Mouse (Mus musculus): Measurements from ENCODE around the gene Acox1. TPM values are rescaled to one million over a fixed set of nuclear protein-coding genes. Genes with fewer than 3 reads are reported as not detected.

Acox1 gene
- polyA plus RNA-seq, 1 experiment: 265 TPM

DNA sequence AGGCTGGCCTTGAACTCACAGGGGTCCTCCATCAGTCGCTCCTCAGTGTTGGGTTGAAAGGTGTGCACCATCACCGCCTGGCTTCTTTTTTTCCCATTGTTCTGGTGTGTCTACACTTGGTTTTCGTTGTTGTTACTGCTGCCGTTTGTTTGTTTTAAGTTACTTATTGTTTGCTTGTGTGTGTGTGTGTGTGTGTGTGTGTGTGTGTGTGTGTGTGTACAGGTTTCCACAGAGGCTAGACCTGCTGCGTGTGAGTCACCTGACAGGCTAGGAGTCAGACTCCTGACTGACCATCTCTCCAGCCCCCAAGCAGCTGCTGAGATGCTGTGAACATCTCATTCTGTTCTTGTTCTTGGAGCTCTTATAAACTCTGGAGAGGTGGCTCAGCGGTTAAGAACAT lies 14.0 kb upstream of the Acox1 start:
- WGBS: 95% methylated on average over 6 of the region's 6 CpGs
- H3K27ac ChIP-seq (ENCODE audit: insufficient read depth, low read depth, low read length): no peak overlapping the region
- H3K27me3 ChIP-seq (replicated peaks; ENCODE audit: control insufficient read depth, insufficient read depth, low read length): no peaks in the 10 kb centered on the region
- no peaks in the 10 kb centered on the region for H3K36me3 ChIP-seq (ENCODE audit: control insufficient read depth, insufficient read depth, low read length)
- DNase-seq: no peak
- no peak overlapping the region for H3K4me3 ChIP-seq (ENCODE audit: insufficient read depth, low read depth, low read length)
- TF ChIP-seq CTCF (conservative IDR thresholded peaks at IDR 0.05; ENCODE audit: insufficient read depth, insufficient read length, low read depth, low read length): no peak
- no peak for TF ChIP-seq POLR2A (IDR thresholded peaks at IDR 0.05; ENCODE audit: low read depth, low read length)
- H3K4me1 ChIP-seq (ENCODE audit: control insufficient read depth, insufficient read depth, low read length): peaks cover 12% of the 10 kb centered on the region

DNA sequence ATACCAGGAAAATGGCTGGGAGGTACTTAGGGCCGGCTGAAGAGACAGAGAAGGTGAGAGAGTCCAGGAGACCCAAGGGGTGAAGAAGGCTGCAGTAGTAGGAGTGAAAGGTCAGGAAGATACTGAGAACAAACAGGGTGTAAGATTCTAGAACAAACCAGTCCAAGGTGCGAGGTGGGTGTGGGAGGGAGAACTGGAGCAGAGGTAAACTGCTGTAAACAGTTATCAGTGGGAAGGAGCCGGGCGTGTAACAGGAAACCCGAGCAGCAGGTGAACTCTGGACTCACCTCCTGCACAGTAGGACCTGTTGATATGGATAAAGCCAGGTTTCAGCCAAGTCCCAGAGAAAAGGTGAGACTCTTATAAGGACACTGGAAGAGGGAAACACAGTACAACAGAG lies 11.9 kb upstream of the Acox1 start:
- TF ChIP-seq POLR2A (IDR thresholded peaks at IDR 0.05; ENCODE audit: low read depth, low read length) (no peak), CTCF (conservative IDR thresholded peaks at IDR 0.05; ENCODE audit: insufficient read depth, insufficient read length, low read depth, low read length) (no peak)
- Histone ChIP-seq H3K36me3 (ENCODE audit: control insufficient read depth, insufficient read depth, low read length) (no peaks in the 10 kb centered on the region), H3K27ac (ENCODE audit: insufficient read depth, low read depth, low read length) (peak overlapping the region; percentile 66), H3K4me3 (ENCODE audit: insufficient read depth, low read depth, low read length) (no peak overlapping the region), H3K4me1 (ENCODE audit: control insufficient read depth, insufficient read depth, low read length) (peaks cover 10% of the 10 kb centered on the region), H3K27me3 (replicated peaks; ENCODE audit: control insufficient read depth, insufficient read depth, low read length) (no peaks in the 10 kb centered on the region)
- 46% methylated on average over 5 of the region's 5 CpGs for WGBS
- peak; percentile 77 for DNase-seq

DNA sequence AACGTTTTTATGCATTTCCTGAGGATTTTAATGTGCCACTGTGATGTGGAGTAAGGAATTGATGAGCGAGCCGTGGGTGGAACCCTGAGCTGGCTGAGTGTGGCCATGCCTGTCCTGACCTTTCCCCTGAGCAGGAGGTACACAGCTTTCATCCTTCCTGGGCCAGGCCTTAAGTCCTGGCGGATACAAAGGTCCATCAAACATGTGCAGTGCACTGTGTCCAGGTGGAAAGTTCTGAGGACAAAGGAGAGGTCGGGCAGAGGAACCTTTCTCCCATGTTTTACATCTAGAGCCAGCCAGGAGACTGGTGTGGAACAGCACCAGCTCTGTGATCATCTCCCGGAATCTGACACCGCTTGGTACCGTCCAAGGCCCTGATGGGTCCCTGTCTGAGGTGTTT lies 10.4 kb upstream of the Acox1 start:
- WGBS: 48% methylated on average over 8 of the region's 8 CpGs
- DNase-seq: peak; percentile 88

DNA sequence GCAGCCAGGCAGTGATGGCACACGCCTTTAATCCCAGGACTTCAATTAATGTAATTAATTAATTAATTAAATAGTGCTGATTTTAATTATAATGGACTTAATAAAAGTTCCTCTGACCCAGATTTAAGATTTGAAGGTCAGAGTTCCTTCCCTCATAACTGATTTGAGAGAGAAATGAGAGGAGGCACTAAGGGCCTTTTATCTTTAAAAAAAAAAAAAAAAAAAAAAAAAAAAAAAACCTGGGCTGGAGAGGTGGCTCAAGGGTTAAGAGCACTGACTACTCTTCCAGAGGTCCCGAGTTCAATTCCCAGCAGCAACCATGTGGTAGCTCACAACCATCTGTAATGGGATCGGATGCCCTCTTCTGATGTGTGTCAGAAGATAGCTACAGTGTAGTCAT lies 9.8 kb upstream of the Acox1 start:
- no peaks in the 10 kb centered on the region for H3K27me3 ChIP-seq (replicated peaks; ENCODE audit: control insufficient read depth, insufficient read depth, low read length)
- no peaks in the 10 kb centered on the region for H3K36me3 ChIP-seq (ENCODE audit: control insufficient read depth, insufficient read depth, low read length)
- H3K4me1 ChIP-seq (ENCODE audit: control insufficient read depth, insufficient read depth, low read length): peaks cover 10% of the 10 kb centered on the region
- H3K27ac ChIP-seq (ENCODE audit: insufficient read depth, low read depth, low read length): no peak overlapping the region; the same call in 1 of the 2 replicates
- 82% methylated on average over 3 of the region's 3 CpGs for WGBS
- no peak for DNase-seq
- H3K4me3 ChIP-seq (ENCODE audit: insufficient read depth, low read depth, low read length): no peak overlapping the region
- no peak for TF ChIP-seq POLR2A (IDR thresholded peaks at IDR 0.05; ENCODE audit: low read depth, low read length)
- TF ChIP-seq CTCF (conservative IDR thresholded peaks at IDR 0.05; ENCODE audit: insufficient read depth, insufficient read length, low read depth, low read length): no peak

More for the DNA sequence above, 10.4 kb upstream of the Acox1 start:
- Histone ChIP-seq H3K4me3 (ENCODE audit: insufficient read depth, low read depth, low read length) (no peak overlapping the region), H3K4me1 (ENCODE audit: control insufficient read depth, insufficient read depth, low read length) (peaks cover 10% of the 10 kb centered on the region), H3K27ac (ENCODE audit: insufficient read depth, low read depth, low read length) (peak overlapping the region; percentile 66), H3K36me3 (ENCODE audit: control insufficient read depth, insufficient read depth, low read length) (no peaks in the 10 kb centered on the region), H3K27me3 (replicated peaks; ENCODE audit: control insufficient read depth, insufficient read depth, low read length) (no peaks in the 10 kb centered on the region)
- TF ChIP-seq CTCF (conservative IDR thresholded peaks at IDR 0.05; ENCODE audit: insufficient read depth, insufficient read length, low read depth, low read length): no peak
- no peak for TF ChIP-seq POLR2A (IDR thresholded peaks at IDR 0.05; ENCODE audit: low read depth, low read length)

DNA sequence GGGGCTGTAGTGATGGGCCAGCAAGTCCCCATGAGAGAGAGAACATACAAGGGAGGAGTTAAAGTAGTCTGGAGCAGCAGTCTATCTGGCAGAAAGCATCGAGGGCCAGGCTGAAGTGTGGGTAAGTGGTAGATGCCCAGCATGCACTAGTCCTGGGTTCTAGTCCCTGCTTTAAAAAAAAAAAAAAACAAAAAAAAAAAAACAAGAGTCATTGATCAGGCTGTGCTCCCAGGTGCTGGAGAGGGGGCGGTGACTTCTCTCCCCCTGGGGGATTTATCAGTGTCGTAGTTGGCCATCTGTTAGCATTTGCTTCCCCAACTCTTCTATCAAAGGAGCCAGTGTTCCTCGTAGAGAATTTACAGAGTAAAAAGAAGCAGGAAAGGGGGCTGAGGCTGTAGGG lies 7.8 kb upstream of the Acox1 start:
- Histone ChIP-seq H3K4me1 (ENCODE audit: control insufficient read depth, insufficient read depth, low read length) (peaks cover 10% of the 10 kb centered on the region), H3K27ac (ENCODE audit: insufficient read depth, low read depth, low read length) (no peak overlapping the region), H3K36me3 (ENCODE audit: control insufficient read depth, insufficient read depth, low read length) (no peaks in the 10 kb centered on the region), H3K27me3 (replicated peaks; ENCODE audit: control insufficient read depth, insufficient read depth, low read length) (no peaks in the 10 kb centered on the region), H3K4me3 (ENCODE audit: insufficient read depth, low read depth, low read length) (no peak overlapping the region)
- TF ChIP-seq CTCF (conservative IDR thresholded peaks at IDR 0.05; ENCODE audit: insufficient read depth, insufficient read length, low read depth, low read length): no peak
- TF ChIP-seq POLR2A (IDR thresholded peaks at IDR 0.05; ENCODE audit: low read depth, low read length): no peak
- 87% methylated on average over 4 of the region's 4 CpGs for WGBS
- no peak for DNase-seq

DNA sequence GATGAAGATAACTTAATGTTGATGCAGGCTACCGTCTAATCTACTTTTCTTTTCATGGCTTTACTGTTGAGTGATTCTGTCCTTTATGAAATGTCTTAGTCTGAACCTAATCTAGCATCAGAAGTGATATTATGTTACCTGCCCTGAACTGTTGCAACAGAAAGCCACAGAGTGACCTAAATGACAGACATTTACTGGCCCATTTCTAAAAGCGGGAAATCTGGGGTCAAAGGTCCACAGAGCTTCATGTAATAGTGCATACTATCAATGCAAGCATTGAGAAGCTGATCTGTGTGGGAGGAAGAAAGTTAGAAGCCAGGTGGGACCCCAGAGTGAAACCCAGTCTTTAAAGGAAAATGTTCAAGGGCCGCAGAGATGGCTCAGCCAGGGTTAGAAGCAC lies 4.3 kb upstream of the Acox1 start:
- H3K4me1 ChIP-seq (ENCODE audit: control insufficient read depth, insufficient read depth, low read length): peaks cover 4% of the 10 kb centered on the region; the same call in 1 of the 2 replicates
- DNase-seq: no peak
- H3K4me3 ChIP-seq (ENCODE audit: insufficient read depth, low read depth, low read length): no peak overlapping the region
- WGBS: 84% methylated on average over 3 of the region's 3 CpGs
- no peaks in the 10 kb centered on the region for H3K27me3 ChIP-seq (replicated peaks; ENCODE audit: control insufficient read depth, insufficient read depth, low read length)
- no peaks in the 10 kb centered on the region for H3K36me3 ChIP-seq (ENCODE audit: control insufficient read depth, insufficient read depth, low read length)
- no peak for TF ChIP-seq POLR2A (IDR thresholded peaks at IDR 0.05; ENCODE audit: low read depth, low read length)
- TF ChIP-seq CTCF (conservative IDR thresholded peaks at IDR 0.05; ENCODE audit: insufficient read depth, insufficient read length, low read depth, low read length): no peak
- no peak overlapping the region for H3K27ac ChIP-seq (ENCODE audit: insufficient read depth, low read depth, low read length)

DNA sequence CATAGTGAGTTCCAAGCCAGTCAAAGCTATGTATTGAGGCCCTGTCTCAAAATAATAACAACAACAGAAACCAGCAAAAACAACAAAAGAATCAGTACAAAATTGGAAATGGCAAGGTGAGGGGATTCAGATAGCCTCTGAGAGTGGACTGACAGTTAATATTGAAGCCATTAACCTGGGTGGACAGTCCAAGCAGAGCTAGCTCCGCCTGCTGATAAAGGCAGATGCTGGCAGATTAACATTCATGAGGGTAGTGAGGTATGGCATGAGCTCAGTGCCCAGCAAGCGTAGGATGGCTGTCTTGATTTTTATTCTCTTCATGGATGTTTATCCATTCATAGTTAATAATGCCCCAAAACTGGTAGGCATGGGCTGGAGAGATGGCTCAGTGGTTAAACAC lies 2.3 kb upstream of the Acox1 start:
- Histone ChIP-seq H3K27me3 (replicated peaks; ENCODE audit: control insufficient read depth, insufficient read depth, low read length) (no peaks in the 10 kb centered on the region), H3K4me1 (ENCODE audit: control insufficient read depth, insufficient read depth, low read length) (peaks cover 4% of the 10 kb centered on the region; the same call in 1 of the 2 replicates), H3K36me3 (ENCODE audit: control insufficient read depth, insufficient read depth, low read length) (no peaks in the 10 kb centered on the region; the same call in 1 of the 2 replicates), H3K4me3 (ENCODE audit: insufficient read depth, low read depth, low read length) (no peak overlapping the region), H3K27ac (ENCODE audit: insufficient read depth, low read depth, low read length) (0 out of 2 replicates have a peak overlapping the region, but pooled peaks have one; percentile 11)
- peak; percentile 63 for DNase-seq
- TF ChIP-seq POLR2A (IDR thresholded peaks at IDR 0.05; ENCODE audit: low read depth, low read length) (no peak), CTCF (conservative IDR thresholded peaks at IDR 0.05; ENCODE audit: insufficient read depth, insufficient read length, low read depth, low read length) (0 out of 2 replicates have a peak, but pooled peaks have one; percentile 1)
- WGBS: 50% methylated on average over 2 of the region's 2 CpGs
